Mouse (Mus musculus) urinary bladder, postnatal 10 days (tissue): ENCODE results near the gene Selenbp1.
A peak's percentile ranks its signal among the peaks of the same experiment; 100 is the strongest.

Source experiments
- DNase-seq: peaks from one replicate; pipeline ENCODE4 v3.0.0; 2022; ENCODE audit warnings: low spot score

Selenbp1 gene

GRCm38 (mm10) chr3:94974528-94975422 is 41.9 kb downstream of the Selenbp1 start, which contains the start of gene Pi4kb:
TSS of gene Pi4kb (plus strand) at chr3:94974731.
- peak; percentile 26 for DNase-seq

GRCm38 (mm10) chr3:94984312-94984711 is 51.5 kb downstream of the Selenbp1 start:
- DNase-seq: no peak

- no peak for DNase-seq
These were observed 52.7 kb downstream of the Selenbp1 start for GRCm38 (mm10) chr3:94985513-94985912.

- DNase-seq: no peak
These were observed 54.7 kb downstream of the Selenbp1 start for GRCm38 (mm10) chr3:94987578-94987977.

GRCm38 (mm10) chr3:94989159-94989761 is 56.4 kb downstream of the Selenbp1 start:
- DNase-seq: no peak
